24 mouse cellular contexts compared by ENCODE assay signal in the genomic region with DNA sequence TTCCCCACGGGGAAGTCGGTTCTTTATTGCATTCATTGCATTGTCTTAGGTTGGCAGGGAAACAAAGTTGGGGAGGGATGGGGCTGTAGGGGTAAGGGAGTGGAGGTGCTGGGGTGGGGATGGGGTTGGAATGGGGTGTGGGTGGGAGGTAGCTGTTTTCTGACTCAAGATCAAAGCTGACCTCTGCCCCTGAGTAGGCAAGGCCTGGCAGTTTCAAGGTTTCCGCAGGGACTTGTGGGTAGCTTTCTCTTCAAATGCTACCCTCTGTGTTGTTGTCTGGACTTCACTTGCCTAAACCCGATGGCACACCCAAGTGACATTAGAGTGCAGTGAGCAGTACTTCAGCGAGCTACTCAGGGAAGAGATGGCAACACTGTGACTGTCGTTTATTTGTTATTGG. TPM values are rescaled to one million over a fixed set of nuclear protein-coding genes. Genes with fewer than 3 reads are reported as not detected.
A peak's percentile ranks its signal among the peaks of the same experiment; 100 is the strongest.
DNase-seq lines count a peak whose midpoint lies in the region; ATAC-seq lines count a peak whose summit lies in the region.
"Had no signal": no experiment of that assay in that cellular context is flagged by ENCODE, and none has a peak within 500 bp of the region (broad histone marks: within the 10 kb centered on the region; RNA-seq: fewer than 3 reads in every experiment).

No protein-coding gene starts in this region.

- 18% methylated on average over 6 of the region's 6 CpGs for WGBS in hindbrain, embryonic 10.5 days
- WGBS in hindbrain, embryonic 13.5 days: 34% methylated on average over 6 of the region's 6 CpGs

- peaks cover 6% of the 10 kb centered on the region for H3K4me1 ChIP-seq in hindbrain, embryonic 10.5 days (replicated peaks)
- H3K4me1 ChIP-seq in hindbrain, embryonic 13.5 days (replicated peaks): no peaks in the 10 kb centered on the region
- H3K4me1 ChIP-seq: forebrain, embryonic 12.5 days; forebrain, embryonic 15.5 days; hindbrain, embryonic 15.5 days had no signal

- H3K36me3 ChIP-seq in hindbrain, embryonic 10.5 days: no peaks in the 10 kb centered on the region
- no peaks in the 10 kb centered on the region for H3K36me3 ChIP-seq in hindbrain, embryonic 13.5 days
- H3K36me3 ChIP-seq: forebrain, embryonic 12.5 days; forebrain, embryonic 15.5 days; heart, embryonic 12.5 days; heart, embryonic 15.5 days; hindbrain, embryonic 15.5 days had no signal

- H3K9me3 ChIP-seq in hindbrain, embryonic 10.5 days: no peaks in the 10 kb centered on the region
- no peaks in the 10 kb centered on the region for H3K9me3 ChIP-seq in hindbrain, embryonic 13.5 days
- H3K9me3 ChIP-seq: forebrain, embryonic 12.5 days; forebrain, embryonic 15.5 days; heart, embryonic 15.5 days; hindbrain, embryonic 15.5 days had no signal

- H3K9ac ChIP-seq in hindbrain, embryonic 13.5 days: no peak overlapping the region
- H3K9ac ChIP-seq: forebrain, embryonic 12.5 days; forebrain, embryonic 15.5 days; heart, embryonic 15.5 days; hindbrain, embryonic 15.5 days had no signal

- no peak for ATAC-seq in hindbrain, embryonic 13.5 days (ENCODE audit: low FRiP score)
- ATAC-seq: activated CD4-positive, CD25-positive, alpha-beta regulatory T cell, adult 4 months; forebrain, embryonic 15.5 days had no signal

- peak; percentile 64 for DNase-seq in embryo, embryonic 10 days (ENCODE audit: low spot score)
- DNase-seq in embryo, embryonic 11 days: no peak
- peak; percentile 14 for DNase-seq in hindbrain, embryonic 10.5 days (ENCODE audit: low spot score)
- DNase-seq in testis, postnatal 10 days (ENCODE audit: low spot score): peak; percentile 39
- no peak for DNase-seq in testis, postnatal 14 days (ENCODE audit: low spot score)
- DNase-seq in lung, postnatal 4 days: no peak
- DNase-seq in kidney, postnatal 10 days: no peak
- DNase-seq: adrenal gland, adult 8-10 months; adrenal gland, postnatal 25 days; cerebellum, adult 11-12 months; cerebellum, adult 8-10 months; cerebellum, postnatal 10 days; cerebellum, postnatal 36 days; gastrocnemius, postnatal 25 days; heart, adult 18-20 months; heart, postnatal 10 days; heart, postnatal 36 days had no signal

- H3K27ac ChIP-seq in hindbrain, embryonic 10.5 days: peak overlapping the region; percentile 62; the same call in 1 of the 2 replicates
- H3K27ac ChIP-seq in hindbrain, embryonic 13.5 days: no peak overlapping the region
- H3K27ac ChIP-seq: forebrain, embryonic 12.5 days; forebrain, embryonic 15.5 days; heart, embryonic 15.5 days; hindbrain, embryonic 15.5 days had no signal

- no peak overlapping the region for H3K4me2 ChIP-seq in hindbrain, embryonic 13.5 days
- H3K4me2 ChIP-seq: forebrain, embryonic 12.5 days; forebrain, embryonic 15.5 days; heart, embryonic 12.5 days; heart, embryonic 15.5 days; hindbrain, embryonic 15.5 days had no signal

- H3K27me3 ChIP-seq in hindbrain, embryonic 10.5 days (ENCODE audit: insufficient read depth, poor library complexity, severe bottlenecking): no peaks in the 10 kb centered on the region
- no peaks in the 10 kb centered on the region for H3K27me3 ChIP-seq in hindbrain, embryonic 13.5 days
- H3K27me3 ChIP-seq: forebrain, embryonic 12.5 days; forebrain, embryonic 15.5 days; heart, embryonic 12.5 days; heart, embryonic 15.5 days; hindbrain, embryonic 15.5 days had no signal

- H3K4me3 ChIP-seq in hindbrain, embryonic 10.5 days: no peak overlapping the region
- H3K4me3 ChIP-seq in hindbrain, embryonic 13.5 days: no peak overlapping the region
- H3K4me3 ChIP-seq: forebrain, embryonic 12.5 days; forebrain, embryonic 15.5 days; heart, embryonic 12.5 days; heart, embryonic 15.5 days; hindbrain, embryonic 15.5 days had no signal

RNA-seq across cellular contexts. Expression of a gene that starts 13.0 kb away (rescaled TPM):
- 60.8 and 71.8 TPM in 2 replicates for polyA plus RNA-seq in hindbrain, embryonic 10.5 days (2016; fragmentation: Nextera tagmentation; extraction: Ambion mirVana)
- polyA plus RNA-seq in hindbrain, embryonic 13.5 days (2015; fragmentation: Nextera tagmentation; extraction: Ambion mirVana): 77.5 and 88.4 TPM in 2 replicates

Comparison
In these comparisons a context has a peak if more than half of its experiments do, and no peak if none do; other contexts are left out.
1. DNase-seq: peak in embryo, embryonic 10 days (single experiment), hindbrain, embryonic 10.5 days (single experiment) and testis, postnatal 10 days (single experiment); none in embryo, embryonic 11 days (single experiment), testis, postnatal 14 days (single experiment), lung, postnatal 4 days (0 of 2) and kidney, postnatal 10 days (single experiment).